Mouse (Mus musculus) MEL-GATA-1-ER (cell line): ENCODE results near the gene Pmvk.

Experiments used
- DNase-seq: peaks from one replicate; pipeline ENCODE4 v3.0.0-alpha.2; 2012; ENCODE audit warnings: low read depth; ENCODE audit errors: extremely low read depth

Gene Pmvk

GRCm38 (mm10) chr3:89473838-89474237 lies 19.5 kb downstream of the Pmvk start:
- no peak for DNase-seq

- DNase-seq: no peak
Observed at GRCm38 (mm10) chr3:89479055-89479454, 24.7 kb downstream of the Pmvk start.

- peak; percentile 74 for DNase-seq
Observed at GRCm38 (mm10) chr3:89481488-89481887, 27.1 kb downstream of the Pmvk start.

- no peak for DNase-seq
Observed at GRCm38 (mm10) chr3:89482249-89482648, 27.9 kb downstream of the Pmvk start.

- DNase-seq: peak; percentile 50
Observed at GRCm38 (mm10) chr3:89484766-89485524, 30.6 kb downstream of the Pmvk start.

GRCm38 (mm10) chr3:89486111-89486510 lies 31.8 kb downstream of the Pmvk start:
- no peak for DNase-seq

- no peak for DNase-seq
Observed at GRCm38 (mm10) chr3:89486916-89487702, 32.8 kb downstream of the Pmvk start.

- DNase-seq: no peak
Observed at GRCm38 (mm10) chr3:89490790-89491189, 36.4 kb downstream of the Pmvk start.

GRCm38 (mm10) chr3:89491559-89491958 lies 37.2 kb downstream of the Pmvk start:
- DNase-seq: no peak

- DNase-seq: no peak
Observed at GRCm38 (mm10) chr3:89492701-89493151, 38.4 kb downstream of the Pmvk start.

GRCm38 (mm10) chr3:89494630-89495029 lies 40.3 kb downstream of the Pmvk start:
- DNase-seq: no peak

GRCm38 (mm10) chr3:89496366-89496765 lies 42.0 kb downstream of the Pmvk start:
- no peak for DNase-seq

GRCm38 (mm10) chr3:89499696-89500095 lies 45.4 kb downstream of the Pmvk start:
- DNase-seq: no peak

GRCm38 (mm10) chr3:89501486-89501885 lies 47.1 kb downstream of the Pmvk start:
- DNase-seq: no peak

- DNase-seq: no peak
Observed at GRCm38 (mm10) chr3:89502551-89502950, 48.2 kb downstream of the Pmvk start.

- no peak for DNase-seq
Observed at GRCm38 (mm10) chr3:89508041-89508440, 53.7 kb downstream of the Pmvk start.

GRCm38 (mm10) chr3:89510979-89511378 lies 56.6 kb downstream of the Pmvk start:
- peak; percentile 47 for DNase-seq

GRCm38 (mm10) chr3:89511400-89511799 lies 57.1 kb downstream of the Pmvk start:
- no peak for DNase-seq

- no peak for DNase-seq
Observed at GRCm38 (mm10) chr3:89512225-89512624, 57.9 kb downstream of the Pmvk start.

- no peak for DNase-seq
Observed at GRCm38 (mm10) chr3:89515444-89515843, 61.1 kb downstream of the Pmvk start.

GRCm38 (mm10) chr3:89516321-89516720 lies 62.0 kb downstream of the Pmvk start:
- no peak for DNase-seq
